Mouse (Mus musculus) testis, postnatal 14 days (tissue): Measurements from ENCODE around the gene Lcat.
A peak's percentile ranks its signal among the peaks of the same experiment; 100 is the strongest.
"Not testable (repeated sequence)": the region's sequence is repeated elsewhere in the genome, so short reads cannot be mapped to it uniquely, and the experiment has no call there.

Source experiments
- DNase-seq: peaks from one replicate; pipeline ENCODE4 v3.0.0; 2021; ENCODE audit warnings: low spot score

The Lcat gene

DNA sequence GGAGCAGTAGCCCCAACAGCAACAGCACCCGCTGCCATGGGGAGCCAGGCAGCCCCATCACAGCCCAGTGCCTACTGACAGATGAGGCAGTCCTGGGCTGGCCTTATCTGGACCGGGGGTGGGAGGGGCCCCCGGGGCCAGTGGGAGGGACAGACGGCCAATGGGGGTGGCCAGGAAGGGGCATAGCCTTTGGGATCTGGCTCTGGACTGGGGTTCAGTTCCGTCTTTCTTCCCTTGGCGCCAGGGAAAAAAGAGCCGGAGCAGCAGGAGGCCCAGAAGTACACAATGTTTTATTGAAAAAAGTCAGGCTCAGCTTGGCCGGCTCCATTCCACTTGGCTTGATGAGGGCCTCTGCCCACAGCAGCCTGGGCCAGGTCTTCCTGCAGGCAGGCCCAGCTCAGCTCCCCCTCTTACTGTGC is at the start of gene Lcat:
Gene Lcat, minus strand, starts transcription at position 62 of the 419 bp plus-strand sequence.
- DNase-seq, result no peak

- no peak for DNase-seq
Observed at GRCm38 (mm10) chr8:105992499-105992898, 49.3 kb upstream of the Lcat start.

- DNase-seq, result no peak
Observed at GRCm38 (mm10) chr8:105991546-105991945, 48.4 kb upstream of the Lcat start.

DNA sequence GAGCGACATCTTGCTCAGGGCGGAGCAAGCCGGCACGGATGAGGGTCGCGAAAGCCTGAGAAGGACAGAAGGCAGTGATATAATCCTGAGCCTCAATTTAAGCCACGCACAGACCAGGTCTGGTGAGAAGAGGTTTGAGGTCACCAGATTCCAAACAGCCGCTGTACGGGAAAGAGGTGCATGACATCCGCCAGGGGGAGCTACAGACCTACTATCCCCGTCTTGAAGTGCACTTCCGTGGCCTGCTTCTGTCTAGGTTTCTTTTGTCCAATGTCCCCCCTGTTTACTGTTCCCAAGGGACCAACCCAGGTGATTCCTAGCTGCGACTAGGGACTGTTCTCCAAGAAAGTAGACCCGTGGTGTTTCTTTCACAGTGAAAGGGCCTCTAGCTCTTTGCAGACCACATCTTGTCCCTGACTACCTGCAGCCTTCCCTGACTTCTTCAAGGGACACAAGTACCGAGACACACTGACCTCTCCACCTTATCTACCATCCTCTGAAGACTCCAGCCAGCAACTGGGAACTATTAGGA is 47.7 kb upstream of the Lcat start, which contains the start of gene Dus2:
Gene Dus2, plus strand, starts transcription at position 482 of the 532 bp plus-strand sequence.
- peak; percentile 67 for DNase-seq

DNA sequence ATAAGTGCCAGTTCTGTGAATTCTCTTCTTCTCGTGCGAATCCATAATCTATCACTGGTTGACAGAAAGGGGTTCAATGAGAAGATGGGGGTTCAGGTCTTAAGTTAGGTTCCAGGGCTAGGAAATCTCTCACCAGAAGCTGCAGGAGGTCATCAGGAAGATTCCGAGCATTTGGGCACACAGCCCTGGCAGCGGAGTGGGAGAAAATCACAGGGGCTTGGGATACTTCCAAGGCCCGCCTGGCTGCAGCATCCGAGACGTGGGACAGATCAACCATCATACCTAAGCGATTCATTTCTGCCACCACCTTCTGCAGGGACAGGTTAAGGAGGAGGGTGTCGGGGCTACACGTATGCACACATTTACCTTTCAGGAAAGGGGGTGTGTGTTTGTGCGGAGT is 45.4 kb upstream of the Lcat start:
- no peak for DNase-seq

DNA sequence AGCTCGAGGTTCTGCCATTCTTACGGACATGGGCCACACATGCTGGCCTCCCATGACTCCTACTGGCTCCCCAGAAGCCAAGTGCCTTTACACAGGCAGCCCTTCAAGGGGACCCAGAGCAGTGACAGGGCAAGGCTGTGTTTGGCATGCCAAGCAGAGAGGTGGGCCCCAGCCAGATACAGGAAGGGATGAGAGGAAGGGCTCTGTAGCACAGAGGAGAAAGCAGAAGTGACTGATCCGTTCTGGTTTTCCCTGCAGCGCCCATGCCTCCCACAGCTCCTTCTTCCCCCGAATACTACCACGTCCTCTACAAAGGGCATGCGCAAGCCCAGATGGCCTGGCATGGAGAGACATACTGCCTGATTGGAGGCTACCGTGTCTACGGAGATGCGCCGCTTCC is 40.2 kb upstream of the Lcat start:
- not testable (repeated sequence) for DNase-seq

DNA sequence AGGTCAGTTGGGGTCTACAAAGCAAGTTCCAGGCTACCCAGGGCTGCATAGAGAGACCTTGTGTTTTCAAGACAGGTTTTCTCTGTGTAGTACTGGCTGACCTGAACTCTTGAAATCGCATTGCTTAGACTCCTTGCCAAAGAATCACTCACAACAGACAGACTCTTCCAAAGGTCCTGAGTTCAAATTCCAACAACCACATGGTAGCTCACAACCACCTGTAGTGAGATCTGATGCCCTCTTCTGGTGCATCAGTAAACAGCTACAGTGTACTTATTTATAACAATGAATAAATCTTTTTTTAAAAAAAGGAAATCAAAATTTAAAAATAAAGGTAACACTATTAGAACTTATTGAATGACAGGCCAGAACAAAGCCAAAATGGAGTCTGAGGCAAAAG is 38.0 kb upstream of the Lcat start:
- DNase-seq, result no peak

- DNase-seq, result peak; percentile 87
Observed at GRCm38 (mm10) chr8:105979325-105979724, 36.1 kb upstream of the Lcat start, which contains the start of gene Dpep3. Dpep3 (minus strand) TSS chr8:105979429.

DNA sequence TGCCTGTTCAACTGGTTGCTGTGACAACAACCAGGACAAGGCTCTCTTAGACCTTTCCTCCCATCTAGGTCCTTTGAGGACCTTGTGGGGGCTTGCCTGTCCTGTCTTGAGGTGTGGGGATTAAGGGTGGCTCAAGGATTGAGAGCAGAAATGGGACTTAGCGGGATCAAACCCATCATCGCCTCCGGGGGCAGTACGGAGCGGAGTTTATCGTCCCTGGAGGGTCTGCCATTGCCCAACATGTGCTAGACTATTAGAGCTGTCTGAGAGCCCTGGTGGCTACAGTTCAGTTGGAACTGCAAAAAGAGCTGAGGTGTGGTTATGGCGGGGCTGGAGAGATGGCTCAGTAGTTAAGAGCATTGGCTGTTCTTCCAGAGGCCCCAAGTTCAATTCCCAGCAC is 32.2 kb upstream of the Lcat start:
- DNase-seq, result no peak

DNA sequence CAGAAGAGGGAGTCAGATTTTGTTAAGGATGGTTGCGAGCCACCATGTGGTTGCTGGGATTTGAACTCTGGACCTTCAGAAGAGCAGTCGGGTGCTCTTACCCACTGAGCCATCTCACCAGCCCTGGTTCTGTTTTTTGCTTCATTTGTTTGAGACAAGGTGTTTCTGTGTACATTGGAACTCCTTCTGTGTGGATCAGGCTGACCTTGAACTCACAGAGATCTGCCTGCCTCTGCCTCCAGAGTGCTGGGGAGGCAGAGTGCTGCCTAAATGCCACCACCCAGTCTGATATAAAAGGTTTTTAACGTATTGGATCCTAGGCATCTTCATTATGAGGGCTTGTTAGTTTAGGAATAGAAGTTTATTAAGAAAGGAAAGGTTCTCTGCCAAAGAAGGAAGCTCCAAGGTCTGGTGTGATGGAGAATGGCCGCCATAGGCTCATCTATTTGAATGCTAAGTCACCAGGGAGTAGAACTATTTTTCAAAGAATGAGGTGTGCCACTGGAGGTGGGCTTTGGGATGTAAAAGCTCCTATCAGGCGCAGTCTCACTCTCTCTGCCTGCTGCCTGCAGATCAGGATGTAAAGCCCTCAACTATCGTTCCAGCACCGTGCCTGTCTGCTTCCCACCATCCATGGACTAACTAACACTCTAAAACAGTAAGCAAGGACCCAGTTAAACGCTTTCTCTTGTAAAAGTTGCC is 28.0 kb upstream of the Lcat start:
- no peak for DNase-seq

- DNase-seq, result no peak
Observed at GRCm38 (mm10) chr8:105969367-105969766, 26.2 kb upstream of the Lcat start.

DNA sequence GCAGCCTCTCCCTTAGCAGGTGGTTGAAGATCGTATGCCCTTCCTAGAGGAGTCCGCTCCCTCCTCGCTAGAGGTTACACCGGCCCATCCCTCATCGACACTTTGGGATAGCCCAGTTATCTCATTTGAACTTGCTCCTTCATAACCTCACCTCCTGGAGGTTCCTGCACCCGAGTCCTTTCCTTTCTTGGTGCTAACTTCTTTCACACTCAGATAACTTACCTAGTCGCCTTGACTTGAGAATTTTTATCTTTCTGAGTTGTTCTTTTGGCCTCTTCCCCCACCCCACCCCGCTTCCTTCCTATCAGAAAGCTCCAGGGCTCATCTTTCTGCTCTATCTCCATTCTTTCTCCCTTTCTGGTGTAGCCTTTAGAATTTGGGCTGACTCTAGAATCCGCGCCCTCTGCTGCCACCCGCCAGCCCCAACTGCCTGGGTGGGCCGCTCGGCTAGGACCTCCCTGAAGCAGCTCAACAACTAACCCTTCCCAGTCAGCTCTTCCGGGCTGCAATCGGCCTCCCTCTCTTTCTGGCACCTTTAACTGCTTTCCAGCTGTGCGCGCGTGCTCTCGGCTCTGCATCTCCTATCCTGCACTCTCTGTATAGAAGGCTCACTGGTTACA is 23.6 kb upstream of the Lcat start:
- peak; percentile 42 for DNase-seq

DNA sequence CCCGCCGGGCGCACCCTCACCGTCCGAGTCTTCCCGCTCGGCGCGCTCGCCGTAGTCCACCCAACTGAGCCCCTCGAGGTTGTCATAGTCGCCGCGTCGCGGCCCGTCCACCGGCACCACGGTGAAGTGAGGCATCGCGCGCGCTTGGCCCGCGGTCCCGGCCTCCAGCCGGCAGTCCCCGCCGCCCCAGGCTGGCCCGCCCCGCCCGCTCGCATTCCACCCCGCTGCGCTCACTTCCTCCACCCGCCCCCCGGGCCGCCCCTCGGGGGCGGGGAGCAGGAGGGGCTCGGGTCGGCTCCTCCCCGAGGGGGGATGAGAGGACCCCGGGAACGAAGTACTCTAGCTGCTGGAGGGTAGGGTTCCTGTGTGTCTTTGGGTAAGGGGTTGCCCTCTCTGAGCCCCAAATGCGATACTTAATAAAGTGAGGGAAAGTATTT is 22.7 kb upstream of the Lcat start, which contains the start of gene Slc12a4:
Gene Slc12a4, minus strand, starts transcription at position 193 of the 437 bp plus-strand sequence.
- DNase-seq, result peak; percentile 74

GRCm38 (mm10) chr8:105965266-105965904 is 22.2 kb upstream of the Lcat start:
- DNase-seq, result peak; percentile 42

GRCm38 (mm10) chr8:105964506-105965265 is 21.5 kb upstream of the Lcat start:
- no peak for DNase-seq

- DNase-seq, result no peak
Observed at GRCm38 (mm10) chr8:105961536-105961935, 18.4 kb upstream of the Lcat start.

- DNase-seq, result no peak
Observed at GRCm38 (mm10) chr8:105961101-105961500, 17.9 kb upstream of the Lcat start.

- DNase-seq, result peak; percentile 56
Observed at GRCm38 (mm10) chr8:105959350-105959749, 16.2 kb upstream of the Lcat start.

GRCm38 (mm10) chr8:105957813-105958212 is 14.6 kb upstream of the Lcat start:
- DNase-seq, result no peak

DNA sequence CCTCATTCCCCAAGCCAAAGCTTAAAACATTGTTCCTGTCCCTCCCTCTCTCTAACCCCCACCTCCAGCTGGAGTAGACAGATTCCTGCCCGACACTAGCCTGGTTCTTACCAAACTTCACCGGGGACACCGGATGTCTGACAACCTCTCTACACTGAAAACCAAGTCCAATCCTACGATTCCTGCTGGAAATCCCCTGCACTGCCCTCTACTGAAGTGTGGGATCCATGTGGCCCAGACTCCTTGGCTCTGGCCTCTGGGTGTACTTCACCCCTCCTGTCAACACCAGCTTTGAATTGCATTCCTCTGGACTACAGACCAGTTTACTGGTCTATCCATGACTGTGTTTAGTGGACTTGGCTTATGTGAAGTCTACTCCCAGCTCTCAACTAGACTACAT is 13.4 kb upstream of the Lcat start:
- no peak for DNase-seq

GRCm38 (mm10) chr8:105951057-105951659 is 8.0 kb upstream of the Lcat start:
- peak; percentile 71 for DNase-seq
